Mouse (Mus musculus) megakaryocyte, adult 5-6 weeks (primary cell): ENCODE measurements at regions not wholly inside any gene's neighbourhood (a gene's known extent, or its start where the extent isn't known, plus 50 kb on each side); places are given as distances from the start of the nearest gene placed in this dataset.
"Not testable (repeated sequence)": the region's sequence is repeated elsewhere in the genome, so short reads cannot be mapped to it uniquely, and the experiment has no call there.

Experiments used
- ATAC-seq: 2 replicates; pipeline ENCODE4 v1.8.0; 2016; ENCODE audit warnings: mild to moderate bottlenecking, inconsistent platforms; ENCODE audit not compliant: poor library complexity, severe bottlenecking

DNA sequence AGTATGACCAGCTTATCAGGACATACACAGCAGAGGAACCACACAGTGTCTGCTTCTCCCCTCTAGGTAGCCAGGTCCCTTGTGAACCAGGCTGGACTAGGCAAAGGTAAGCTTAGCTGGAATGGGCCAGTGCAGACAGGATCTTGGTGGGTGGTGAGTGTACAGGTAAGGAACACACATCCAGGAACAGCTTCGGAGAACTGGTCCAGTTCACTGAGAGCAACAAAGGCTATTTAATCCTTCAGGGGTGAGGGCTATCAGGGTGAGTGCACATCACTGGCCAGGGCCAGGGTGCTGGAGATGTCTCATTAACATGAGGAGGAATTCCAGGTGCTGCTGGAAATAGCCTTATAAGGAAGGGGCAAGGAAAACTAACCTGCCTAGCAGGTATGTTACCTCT, 429.4 kb downstream of the Ptpru start:
- ATAC-seq: no peak

DNA sequence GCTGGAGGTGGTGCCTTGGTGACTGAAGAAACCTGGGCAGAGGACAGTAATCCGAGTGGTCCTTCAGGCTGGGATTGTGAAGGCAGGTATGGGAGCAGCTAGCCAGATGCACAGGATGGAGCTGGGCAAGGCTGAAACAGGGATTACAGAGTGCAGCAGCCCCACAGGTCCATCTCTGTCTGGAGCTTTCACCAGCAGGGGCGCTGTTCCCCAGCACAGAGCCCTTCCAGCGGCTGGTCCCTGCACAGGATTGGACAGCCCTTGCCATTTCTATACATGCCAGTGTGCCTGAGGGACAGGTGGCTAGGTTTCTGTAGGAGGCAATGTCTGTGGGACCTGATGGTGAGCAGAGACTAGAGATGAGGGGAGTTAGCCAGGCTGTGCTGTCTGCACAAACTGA, 428.3 kb downstream of the Ptpru start:
- ATAC-seq: no peak

- ATAC-seq: no peak
Observed at GRCm38 (mm10) chr4:131411936-131412335, 426.2 kb downstream of the Ptpru start.

- no peak for ATAC-seq
Observed at GRCm38 (mm10) chr4:131413380-131413779, 424.7 kb downstream of the Ptpru start.

GRCm38 (mm10) chr4:131415453-131415852, 422.6 kb downstream of the Ptpru start:
- no peak for ATAC-seq

GRCm38 (mm10) chr4:131416209-131416608, 421.9 kb downstream of the Ptpru start:
- ATAC-seq: no peak

- ATAC-seq: no peak
Observed at GRCm38 (mm10) chr4:131417159-131417748, 420.8 kb downstream of the Ptpru start.

DNA sequence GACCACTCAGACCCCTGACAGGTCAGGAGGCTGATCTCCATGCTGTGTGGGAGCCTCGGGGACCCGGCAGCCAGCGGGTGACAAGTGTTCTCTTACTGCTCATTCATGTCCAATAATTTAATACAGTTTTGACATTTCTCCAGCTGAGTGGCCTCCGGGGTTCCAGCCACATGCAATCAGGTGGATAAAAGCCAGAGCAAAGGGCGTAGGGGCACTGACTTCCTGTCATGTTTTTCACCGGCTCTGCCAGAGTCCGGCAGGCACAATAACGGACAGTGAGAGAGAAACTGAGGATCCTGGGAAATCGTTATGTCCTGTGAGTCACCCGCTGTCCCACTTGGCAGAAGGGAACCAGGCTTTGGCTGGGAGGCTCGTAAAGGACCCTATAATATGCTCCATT, 412.8 kb downstream of the Ptpru start:
- no peak for ATAC-seq

DNA sequence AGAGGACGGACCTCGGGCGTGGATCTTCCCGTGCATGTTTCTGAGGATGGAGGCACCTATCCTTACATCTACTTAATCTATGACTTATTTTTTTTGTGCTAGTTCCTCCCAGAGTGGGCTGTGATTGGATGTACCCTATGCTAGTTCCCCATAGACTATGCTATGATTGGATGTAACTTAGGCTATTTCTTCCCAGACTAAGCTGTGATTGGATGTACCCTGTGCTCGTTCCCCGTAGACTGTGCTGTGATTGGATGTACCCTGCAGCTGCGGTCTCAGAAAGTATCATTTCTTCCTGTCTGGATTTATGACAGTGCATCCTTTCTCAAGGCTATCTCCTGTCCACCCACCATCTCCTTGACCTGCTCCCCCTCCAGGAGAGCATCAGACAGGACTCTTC, 410.2 kb downstream of the Ptpru start:
- no peak for ATAC-seq

GRCm38 (mm10) chr4:131429356-131429755, 408.7 kb downstream of the Ptpru start:
- ATAC-seq: no peak

DNA sequence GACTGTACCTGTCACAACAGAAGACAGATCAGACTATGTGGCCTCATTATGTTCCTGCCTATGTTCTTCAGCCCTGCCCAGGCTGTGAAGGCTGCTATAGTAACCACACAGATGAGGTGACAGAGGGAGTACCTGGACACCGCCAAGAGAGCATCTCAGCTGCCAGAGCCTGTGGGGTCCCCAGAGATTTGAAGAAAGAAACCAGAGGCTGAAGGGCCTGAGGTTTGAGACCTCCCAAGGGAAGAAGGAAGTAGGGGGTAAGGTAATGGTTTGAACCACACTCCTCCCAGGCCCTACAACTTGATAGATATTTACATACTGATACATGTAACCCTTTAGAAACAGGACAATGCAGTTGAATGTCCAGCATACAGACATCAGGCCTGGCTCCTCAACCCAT, 407.7 kb downstream of the Ptpru start:
- ATAC-seq: no peak

- ATAC-seq: no peak
Observed at GRCm38 (mm10) chr4:131431188-131431587, 406.9 kb downstream of the Ptpru start.

DNA sequence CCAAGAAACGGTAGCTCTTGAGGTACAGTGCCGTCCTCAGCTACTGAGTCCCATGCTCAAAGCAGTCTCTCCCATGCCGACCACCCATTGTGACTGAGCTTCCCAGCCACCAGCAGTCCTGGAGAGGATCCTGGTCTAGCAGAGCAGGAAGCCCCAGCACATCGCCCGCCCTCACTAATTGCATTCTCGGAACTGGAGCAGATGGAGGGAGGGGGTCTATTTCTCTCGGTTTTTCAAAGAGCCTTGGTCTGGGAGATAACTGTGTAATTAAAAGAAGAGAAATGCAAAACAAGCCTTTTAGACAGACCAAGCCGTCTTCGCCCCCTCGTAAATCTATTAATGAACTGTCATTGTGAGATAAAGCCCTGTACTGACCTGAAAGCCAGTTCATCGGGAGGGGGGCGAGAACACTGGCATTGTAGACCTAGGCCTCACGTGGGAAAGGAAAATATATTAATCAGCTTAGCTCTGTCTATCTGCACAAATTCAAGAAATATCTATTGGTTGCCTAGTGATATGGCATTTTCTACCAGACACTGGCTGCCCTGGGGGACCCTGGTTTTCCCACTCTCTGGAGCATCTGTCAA, 405.4 kb downstream of the Ptpru start:
- no peak for ATAC-seq

DNA sequence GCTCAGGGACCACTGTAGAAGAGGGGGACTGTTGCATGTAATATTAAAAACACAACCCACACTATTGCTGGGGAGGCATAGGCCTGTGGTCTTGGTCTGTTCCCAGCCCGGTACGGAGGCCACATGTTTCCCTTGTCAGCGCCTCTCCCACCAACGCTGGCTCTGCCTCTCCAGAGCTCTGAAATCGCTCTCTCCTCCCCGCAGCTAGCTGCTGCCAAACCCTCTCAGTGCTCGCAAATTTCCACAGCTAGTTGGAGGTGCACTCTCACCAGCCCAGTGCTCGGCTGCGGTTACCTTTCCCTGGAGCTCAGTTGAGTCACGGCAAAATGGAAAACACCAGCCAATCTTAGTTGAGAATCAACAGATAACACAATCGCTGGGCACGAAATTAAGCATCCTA, 402.9 kb downstream of the Ptpru start:
- no peak for ATAC-seq

DNA sequence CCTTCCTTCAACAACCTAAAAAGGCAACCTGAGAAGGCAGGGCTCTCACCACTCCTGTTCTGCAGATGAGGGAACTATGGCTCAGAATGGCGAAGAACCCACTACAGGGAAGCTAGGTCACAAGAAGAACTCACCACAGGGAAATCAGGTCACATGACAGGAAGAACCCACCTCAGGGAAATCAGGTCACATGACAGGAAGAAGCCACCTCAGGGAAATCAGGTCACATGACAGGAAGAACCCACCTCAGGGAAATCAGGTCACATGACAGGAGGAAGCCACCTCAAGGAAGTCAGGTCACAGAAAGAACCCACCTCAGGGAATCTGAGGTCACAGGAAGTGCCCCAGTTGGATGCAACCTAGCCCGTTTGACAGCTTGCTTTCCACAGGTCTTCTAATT, 399.7 kb downstream of the Ptpru start:
- no peak for ATAC-seq

GRCm38 (mm10) chr4:131438883-131439282, 399.2 kb downstream of the Ptpru start:
- ATAC-seq: no peak

GRCm38 (mm10) chr4:131440845-131441244, 397.2 kb downstream of the Ptpru start:
- ATAC-seq: no peak

GRCm38 (mm10) chr4:131443518-131443917, 394.6 kb downstream of the Ptpru start:
- no peak for ATAC-seq

DNA sequence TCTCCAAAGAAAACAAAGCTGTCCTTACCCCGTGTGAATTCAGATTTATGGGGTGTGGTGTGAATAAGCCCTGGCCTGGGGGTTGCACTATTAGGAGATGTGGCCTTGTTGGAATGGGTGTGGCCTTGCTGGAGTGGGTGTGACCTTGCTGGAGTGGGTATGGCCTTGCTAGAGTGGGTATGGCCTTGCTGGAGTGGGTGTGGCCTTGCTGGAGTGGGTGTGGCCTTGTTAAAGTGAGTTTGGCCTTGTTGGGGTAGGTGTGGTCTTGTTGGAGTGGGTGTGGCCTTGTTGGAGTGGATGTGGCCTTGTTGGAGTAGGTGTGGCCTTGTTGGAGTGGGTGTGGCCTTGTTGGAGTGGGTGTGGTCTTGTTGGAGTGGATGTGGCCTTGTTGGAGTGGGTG, 387.8 kb downstream of the Ptpru start:
- ATAC-seq: not testable (repeated sequence)

DNA sequence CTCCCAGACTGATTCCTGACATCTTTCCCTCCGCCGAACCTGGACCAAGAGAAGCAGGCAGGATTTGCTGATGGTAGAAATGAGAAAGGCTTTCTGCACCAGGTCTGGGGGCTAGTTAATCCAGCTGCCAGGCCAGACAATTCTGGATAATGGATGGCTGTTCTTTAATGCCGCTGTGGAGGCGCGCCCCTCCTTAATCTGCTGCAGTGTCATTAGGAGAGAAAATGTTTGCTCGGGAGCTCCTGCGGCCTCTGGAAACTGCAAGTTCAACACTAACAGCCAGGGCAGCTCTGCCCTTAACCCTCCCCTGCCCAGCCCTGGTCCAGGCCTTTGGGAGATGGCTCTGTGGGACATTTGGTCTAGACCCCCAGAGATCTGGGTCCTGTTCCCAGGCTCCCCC, 380.5 kb downstream of the Ptpru start:
- no peak for ATAC-seq

DNA sequence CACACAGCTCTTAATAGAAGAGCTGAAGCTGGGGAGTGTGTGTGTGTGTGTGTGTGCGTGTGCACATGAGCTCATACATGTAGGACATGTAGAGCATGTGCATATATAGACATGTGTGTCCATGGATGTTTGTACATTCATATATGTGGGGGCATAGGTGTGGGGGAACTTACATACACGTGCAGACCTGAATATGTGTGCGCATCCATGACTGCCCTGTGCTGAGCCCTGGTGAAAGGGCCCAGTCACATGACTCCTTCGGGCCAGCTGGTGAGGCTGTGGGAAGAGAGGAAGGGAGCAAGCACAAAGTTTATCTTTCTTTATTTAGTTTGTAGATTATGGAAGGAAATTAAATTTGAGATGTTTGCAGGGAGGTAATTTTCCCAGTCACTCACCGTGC, 378.3 kb downstream of the Ptpru start:
- no peak for ATAC-seq

DNA sequence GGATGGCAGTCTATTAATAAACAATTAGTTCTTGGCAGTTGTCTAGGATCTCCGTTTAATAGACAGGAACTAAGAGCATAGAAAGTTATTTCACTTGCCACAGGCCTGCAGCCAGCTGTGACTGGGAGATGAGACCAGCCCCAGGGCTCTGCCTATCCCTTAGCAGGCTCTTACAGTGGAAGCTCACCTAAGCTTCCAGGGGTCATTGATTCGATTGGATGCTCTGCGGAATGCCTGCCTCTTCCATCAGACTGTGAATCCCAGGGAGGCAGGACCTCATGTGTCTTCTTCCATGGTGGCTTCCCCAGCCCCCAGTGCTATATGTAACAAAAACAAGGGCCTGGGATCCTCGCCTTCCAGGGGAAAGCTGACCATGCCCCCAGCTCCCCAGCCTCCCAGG, 376.8 kb downstream of the Ptpru start:
- ATAC-seq: no peak

DNA sequence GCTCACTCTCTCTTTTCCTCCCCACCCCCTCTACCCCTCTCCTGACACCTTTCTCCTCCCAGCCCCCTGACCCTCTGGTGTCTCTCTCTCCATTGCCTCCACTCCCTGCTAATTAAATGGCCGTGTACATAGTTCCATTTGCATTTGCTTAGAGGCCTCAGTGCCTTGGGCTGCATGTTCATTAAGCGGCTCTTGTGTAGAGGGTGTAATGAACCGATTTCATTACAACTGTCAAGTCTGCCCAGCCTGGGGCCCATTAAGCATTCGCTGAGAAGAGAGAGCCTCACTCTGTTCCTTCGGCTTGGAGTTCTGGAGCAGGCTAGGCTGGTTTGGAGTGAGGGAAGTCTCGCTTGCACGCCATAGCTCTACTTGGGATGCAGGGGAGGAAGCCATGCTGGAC, 376.4 kb downstream of the Ptpru start:
- ATAC-seq: no peak
